Mouse (Mus musculus) G1E-ER4 (cell line): ENCODE measurements around the gene Gm20388. TPM values are rescaled to one million over a fixed set of nuclear protein-coding genes. Genes with fewer than 3 reads are reported as not detected.

ENCODE experiments used
- GATA1 ChIP-seq: IDR thresholded peaks from one replicate; pipeline ENCODE4 v1.8.0; 2012; ENCODE audit warnings: low read length, inconsistent platforms
- polyA plus RNA-seq: library from polyadenylated mRNA; stranded (reverse); fragments of >175 nt; gene quantifications from 2 replicates; pipeline ENCODE4 v1.2.3, GENCODE M21; 2012

Gene Gm20388
- polyA plus RNA-seq, 1 experiment: not detected

DNA sequence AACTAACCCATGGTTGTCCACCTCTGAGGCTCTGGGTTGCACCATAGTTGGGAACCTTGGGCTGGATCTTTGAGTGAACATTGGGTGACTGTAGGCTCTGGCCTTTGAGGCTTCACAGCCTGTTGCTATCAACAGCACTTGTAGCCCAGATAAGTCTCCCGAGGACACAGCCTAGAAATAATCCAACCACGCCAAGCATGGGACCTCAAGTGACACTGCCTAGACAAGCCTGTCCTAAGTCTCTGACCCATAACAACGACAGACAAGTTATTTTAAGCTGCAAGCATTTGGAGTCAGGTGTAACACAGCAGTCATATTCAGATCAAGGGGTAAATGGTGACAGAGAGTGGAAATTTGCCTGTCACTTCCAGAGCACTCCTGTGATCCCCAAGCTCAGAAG is 3304.8 kb downstream of the Gm20388 start:
- no peak for TF ChIP-seq GATA1

DNA sequence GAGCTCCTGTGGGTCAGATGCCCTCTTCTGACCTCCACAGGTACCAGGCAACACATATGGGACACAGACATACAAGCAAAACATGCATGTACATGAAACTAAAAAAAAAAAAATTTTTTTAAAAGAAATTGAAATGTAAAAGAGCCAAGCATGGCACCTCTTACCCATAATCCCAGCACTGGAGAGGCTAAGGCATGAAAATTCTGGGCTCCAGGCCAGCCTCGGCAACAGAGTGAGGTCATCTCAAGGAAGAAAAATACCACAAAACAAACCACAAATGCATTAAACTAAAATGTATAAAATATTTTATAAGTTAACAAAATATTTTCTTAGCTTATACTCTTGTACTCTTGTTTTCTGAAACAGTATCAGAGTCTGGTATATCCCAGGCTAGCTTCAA is 3310.3 kb downstream of the Gm20388 start:
- TF ChIP-seq GATA1: no peak

DNA sequence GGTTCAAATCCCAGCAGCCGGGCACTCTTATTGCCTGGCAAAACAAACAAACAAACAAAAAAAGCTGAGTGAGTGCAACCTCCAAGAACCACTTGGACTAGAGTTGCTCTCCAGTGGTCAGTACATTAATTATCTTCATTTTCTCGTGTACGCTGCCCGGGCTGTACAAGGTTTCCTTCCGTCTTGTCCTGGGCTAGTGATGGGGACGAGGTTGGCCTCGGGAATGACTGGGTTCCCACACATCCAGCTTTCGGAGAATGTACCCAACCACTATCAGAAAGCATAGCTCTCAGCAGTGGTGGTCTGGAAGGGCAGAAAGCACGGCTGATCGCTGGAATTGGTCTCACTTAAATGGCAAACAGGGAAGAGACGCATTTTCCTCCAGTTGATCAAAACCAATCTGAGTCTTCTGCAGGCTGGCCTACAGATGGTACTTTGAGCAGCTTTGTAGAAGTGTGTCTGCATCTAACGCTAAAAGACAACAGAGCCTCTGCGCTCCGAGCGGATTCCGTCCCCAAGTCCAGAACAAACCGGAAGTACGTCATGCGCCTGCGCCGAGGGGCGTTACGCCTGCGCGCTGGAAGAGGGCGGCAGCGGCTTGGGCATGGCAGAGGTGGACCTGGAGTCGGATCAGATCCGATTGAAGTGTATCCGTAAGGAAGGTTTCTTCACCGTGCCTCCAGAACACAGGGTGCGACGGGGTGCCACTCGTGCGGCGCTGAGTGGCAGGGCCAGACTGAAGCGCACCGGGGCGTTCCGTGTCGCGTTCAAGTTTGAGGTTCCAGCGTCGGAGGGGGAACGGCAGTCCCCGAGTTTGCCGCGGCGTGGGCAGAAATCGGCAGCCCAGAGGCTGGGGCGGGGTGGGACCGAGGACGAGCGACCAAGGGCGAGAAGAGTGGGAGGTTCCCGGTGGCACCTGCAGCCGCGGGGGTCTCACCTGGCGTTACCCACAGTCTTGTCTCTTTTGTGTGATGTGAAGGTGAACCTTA is 3313.9 kb downstream of the Gm20388 start, which contains the start of gene Cdk10:
Cdk10 (plus strand) TSS at position 565 of the 989 bp plus-strand sequence.
- no peak for TF ChIP-seq GATA1

DNA sequence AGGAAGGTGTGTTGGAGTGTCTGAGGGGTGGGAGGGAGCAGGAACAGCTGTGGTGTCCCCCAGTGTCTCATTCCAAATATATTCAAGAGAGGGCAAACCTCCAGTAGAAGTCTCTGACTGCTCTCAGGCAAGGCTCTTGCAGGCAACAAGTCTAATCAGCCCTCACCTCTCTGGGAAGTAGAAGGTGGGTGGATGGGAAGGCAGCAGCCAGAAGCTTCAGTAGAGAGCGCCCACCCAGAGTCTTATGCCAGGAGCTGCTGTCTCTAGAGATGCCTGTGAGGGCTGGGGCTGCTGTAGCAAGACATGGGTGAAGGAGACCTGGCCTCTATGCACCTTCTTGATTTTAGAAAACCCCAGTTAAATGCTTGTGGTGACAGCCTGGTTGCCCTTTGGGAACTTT is 3317.8 kb downstream of the Gm20388 start:
- no peak for TF ChIP-seq GATA1

DNA sequence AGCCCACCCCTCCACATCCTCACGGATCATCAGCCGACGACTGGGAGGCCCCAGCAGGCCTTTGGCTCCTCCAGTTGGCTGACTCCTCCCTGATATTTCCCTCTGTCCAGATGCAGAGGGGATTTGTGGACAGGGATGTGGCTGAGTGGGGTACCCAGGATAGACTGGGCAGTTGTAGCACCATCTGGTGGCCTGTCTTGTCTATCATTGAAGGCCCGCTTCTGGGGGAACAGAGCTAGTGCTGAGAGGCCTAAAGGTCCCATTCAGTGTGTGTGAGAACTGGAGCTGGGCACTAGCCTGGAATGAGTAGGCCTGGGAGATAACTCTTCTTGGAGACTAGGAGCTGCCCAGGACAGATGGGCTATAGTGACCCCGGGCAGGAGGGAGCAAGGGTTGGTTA is 3321.1 kb downstream of the Gm20388 start:
- TF ChIP-seq GATA1: no peak

DNA sequence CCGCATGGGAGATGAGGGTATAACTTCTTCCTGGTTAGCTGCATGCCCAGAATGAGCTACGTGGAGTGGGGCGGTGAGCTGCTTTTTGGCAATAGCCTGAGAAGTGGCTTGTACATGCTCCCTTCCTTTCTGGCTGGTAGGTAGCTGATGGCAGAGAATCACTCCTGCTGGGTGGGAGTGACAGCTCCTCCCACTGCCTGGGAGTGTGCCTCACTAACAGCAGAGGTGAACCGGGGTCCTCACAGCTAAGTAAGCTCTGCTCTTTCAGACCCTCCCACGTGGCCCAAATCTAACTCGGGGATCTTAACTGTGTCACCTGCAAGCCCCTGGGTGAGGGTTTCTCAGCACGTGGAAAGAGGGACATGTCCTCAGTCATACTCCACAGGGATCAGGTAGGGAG is 3321.9 kb downstream of the Gm20388 start:
- TF ChIP-seq GATA1: no peak

DNA sequence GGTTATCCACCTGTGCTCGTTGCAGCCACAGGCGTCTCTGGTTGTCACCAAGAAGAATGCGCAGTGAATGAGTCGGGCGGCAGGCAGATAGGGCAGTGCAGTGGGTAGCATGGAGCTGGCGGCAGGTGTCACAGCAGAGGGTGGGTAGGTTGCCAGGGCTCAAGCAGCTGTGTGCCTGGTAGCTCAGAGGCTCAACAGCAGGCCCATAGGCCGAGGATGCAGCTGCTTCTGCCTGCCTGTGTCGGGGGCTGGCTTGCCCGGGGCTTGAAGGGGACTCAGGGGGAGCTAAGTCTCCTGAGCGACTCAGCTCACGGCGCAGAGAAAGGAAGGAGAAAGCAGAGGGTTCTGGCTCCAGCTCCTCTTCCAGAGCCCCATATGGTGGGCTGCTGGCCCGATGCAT is 3322.7 kb downstream of the Gm20388 start:
- no peak for TF ChIP-seq GATA1

DNA sequence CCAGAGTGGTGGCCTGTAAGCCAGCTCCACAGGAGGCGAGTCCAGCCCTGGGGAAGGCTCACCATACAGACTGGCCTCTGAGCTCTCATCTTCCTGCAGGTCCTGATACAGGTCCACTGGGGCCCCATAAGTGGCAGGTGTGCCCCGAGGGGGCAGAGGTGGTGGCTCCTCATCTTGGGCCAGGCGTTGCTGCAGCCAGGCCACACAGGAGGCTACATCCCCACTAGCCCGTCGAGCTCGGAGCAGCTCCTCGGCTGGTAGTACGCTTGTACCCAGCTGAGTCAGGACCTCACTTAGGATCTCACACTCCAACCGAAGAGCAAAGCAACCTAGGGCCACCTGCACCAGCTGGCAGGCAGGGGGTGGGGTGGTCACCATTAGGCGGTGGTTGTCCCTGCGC is 3323.1 kb downstream of the Gm20388 start:
- TF ChIP-seq GATA1: no peak

DNA sequence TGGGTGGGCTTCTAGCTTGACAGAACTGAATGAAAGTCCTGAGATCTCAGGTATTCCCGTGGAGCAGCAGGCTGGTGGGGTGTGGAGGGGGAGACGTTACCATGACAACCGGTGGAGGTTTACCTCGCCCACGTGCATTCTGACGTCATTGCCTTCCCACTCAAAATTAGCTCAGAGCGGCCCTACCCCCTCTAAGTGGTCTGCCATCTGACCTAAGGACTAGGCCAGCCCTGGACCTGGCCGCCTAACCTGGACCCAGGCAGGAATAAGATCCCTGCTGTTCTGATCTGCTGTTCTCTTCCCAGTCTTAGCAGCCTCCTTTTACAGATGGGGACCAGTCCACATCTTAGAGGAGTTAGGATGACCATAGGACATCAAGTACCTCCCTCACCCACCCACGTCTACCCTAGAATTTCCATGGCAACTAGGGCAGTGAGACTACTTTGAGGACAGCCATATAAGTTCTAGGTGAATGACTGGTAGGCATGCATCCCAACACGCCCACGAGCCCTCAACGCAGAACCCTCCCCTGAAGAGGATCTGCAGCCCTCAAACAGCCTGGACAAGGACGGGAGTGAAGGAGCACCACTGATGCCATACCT is 3324.4 kb downstream of the Gm20388 start:
- TF ChIP-seq GATA1: no peak

DNA sequence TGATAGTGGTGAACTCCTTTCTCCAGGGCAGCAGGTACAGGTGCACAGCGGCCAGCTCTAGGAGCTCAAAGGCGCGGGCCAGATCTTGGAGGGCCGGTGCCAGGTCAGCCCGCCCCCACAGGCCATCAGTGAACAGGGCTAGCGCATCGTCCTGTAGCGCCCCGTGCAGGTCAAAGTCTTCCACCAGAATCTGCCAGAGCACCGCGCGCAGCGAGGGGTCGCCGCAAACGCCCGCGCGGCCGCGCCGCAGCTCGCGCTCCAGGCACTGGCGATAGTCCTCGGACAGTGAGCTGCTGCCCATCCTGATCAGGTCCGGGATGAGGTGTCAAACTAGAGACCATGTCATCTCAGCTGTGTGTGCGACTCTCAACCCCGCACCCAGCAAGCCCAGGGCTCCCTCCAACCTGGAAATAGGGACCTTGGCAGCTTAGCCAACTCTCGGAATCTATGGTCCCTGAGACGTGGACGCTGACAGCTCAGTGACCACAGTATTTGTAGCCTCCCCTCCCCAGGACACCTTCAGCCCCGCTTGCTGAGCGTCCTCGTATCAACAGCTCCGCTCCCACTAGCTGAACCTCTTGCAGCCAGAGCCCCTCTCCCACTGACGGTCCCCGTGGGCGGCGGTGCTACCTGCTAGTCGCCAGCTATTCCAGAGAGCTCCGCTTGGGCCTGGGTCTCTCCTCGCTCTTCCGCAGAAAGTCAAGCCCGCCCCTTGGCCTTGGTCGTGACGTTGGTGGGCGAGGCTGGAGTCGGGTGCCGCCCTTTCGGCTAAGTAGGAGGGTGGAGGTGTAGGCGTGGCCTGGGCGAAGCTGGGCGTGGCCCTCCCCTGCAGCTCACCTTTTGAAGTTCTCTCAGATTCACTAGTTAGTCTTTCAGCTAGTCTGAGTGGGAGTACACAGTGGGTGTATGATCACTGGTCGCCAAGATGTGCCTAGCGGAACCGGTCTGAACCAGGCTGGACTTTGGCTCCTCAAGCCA is 3325.2 kb downstream of the Gm20388 start, which contains the start of gene Spata2l:
Spata2l (minus strand) TSS at position 714 of the 978 bp plus-strand sequence.
- no peak for TF ChIP-seq GATA1

DNA sequence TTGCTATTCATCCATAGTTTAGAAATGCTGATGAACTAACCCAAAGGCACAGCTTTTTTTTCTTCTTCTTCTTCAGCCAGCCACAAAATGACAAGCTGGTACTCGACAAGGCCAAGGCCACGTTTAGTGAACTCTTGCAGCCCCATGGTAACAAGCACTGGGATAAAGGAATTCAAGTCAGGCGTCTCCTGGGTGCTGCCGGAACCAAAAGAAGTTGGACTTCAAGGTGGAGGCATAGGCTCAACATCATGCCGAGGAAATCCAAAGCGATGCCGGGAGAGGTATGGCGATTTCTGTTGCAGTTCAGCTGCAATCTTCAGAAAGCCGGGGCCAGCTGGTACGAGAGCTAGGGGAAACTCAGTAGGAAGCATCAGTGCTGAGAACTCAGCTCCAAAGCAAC is 3328.8 kb downstream of the Gm20388 start:
- TF ChIP-seq GATA1: no peak

DNA sequence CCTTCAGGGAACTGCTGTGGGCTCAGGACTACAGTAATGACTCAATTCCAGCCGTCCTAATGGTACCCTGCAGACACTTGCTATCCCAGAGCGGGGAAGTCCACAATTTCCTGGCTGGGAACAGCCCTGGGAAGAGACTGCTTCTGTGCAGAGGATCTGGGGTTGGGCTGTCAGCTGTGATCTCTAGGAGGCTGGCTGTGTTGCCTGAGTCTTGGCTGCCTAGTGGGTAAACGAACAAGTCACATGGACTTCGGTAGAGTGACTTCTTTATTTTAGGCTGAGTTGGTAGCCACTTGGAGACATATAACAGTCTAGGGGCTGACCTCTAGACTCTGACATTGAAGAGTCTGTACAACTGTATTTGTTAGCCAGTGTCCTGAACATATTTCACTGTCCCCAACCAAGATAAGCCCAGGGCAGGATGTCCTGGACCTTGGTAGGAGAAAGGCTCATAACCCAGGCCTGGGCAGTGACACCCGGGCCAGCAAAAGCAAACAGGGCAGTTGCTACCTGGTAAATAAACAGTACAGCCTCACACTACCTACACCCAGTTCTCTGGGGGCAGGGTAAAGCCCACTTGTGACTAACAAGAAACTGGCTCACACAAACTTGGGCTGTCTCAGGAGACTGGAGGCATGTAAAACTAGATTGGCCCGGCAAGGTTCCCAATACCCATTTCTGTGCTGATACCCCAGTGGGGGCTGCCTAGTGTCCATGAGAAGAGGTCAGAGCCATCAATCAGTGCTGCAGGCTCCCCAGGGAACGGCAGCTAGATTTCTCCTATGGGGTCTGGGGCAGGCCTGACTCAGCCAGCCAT is 3331.7 kb downstream of the Gm20388 start:
- TF ChIP-seq GATA1: no peak

DNA sequence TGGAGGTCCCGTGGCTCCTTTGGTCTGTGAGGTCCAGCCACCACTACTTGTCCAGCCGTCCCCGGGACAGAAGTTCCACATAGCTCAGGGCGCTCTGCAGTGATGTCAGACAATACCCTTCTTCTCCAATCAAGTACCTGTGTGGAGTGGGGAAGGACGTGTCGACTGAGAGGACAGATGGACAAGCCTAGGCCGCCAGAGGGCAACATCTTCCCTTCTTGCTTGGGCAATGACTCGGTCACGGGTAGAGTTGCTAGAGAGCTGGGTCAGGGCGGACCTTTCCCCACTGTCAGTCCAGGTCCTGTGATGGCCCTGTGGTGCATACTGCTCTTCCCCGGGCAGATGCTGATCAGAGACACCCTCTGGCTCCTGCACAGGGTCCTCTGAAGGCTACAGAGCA is 3332.4 kb downstream of the Gm20388 start:
- TF ChIP-seq GATA1: no peak

DNA sequence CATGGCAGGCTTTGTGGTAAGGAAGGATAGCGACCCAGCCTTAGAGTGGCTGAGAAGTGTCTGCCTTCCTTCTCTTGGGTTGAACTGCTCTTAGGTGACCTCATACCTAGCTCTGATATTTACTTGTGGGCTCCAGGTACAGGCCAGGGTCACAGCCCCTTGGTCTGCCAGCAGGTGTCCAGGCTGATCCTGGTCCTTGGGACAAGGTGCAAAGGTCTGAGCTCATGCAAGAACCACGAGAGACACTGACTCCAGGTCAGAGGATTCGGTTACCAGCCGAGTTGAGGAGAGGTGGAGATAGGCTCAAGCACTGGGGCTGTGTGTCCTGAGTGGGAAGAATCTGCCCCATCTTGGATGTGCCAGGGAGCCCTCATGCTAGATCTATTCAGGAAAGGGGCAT is 3333.7 kb downstream of the Gm20388 start:
- TF ChIP-seq GATA1: no peak

DNA sequence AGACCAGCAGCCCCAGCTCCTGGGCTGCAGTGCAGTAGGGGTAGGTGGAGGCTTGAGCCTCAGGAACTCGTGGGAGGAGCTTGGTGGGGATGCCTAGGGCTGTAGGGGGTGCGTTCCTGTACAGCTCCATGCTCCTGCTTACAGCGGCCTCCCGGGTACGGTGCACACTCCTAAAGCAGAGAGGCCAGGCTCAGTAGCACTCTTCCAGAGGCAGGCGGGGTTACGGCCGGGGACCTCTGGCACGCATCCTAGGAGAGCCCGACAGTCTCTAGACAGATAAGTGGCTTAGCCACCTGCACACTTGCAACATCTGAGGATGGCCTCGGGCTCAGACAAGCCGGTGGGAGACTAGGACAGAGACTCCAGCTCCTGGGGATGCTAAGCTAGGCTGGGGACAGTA is 3334.9 kb downstream of the Gm20388 start:
- no peak for TF ChIP-seq GATA1

DNA sequence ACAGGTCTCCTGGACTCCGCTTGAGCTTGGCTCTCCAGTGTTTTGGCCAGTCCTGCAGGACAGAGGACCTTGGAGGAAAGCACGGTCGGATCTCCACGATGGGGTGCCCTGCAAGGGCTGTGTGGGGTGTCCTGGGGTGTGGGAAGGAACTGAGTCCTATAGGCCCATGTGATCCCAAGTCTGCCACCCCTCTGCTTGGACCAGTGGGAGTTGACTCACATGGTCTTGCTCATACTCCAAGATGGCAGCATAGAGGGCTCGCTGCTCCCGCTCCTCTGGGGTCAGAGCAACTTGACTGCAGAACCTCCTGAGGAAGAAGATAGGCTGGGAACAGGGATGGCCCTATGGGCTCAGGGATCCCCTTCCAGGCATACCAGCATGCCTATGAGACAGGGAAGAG is 3337.1 kb downstream of the Gm20388 start:
- no peak for TF ChIP-seq GATA1
